Mouse (Mus musculus): ENCODE results near the gene Sprr1a. TPM values are rescaled to one million over a fixed set of nuclear protein-coding genes. Genes with fewer than 3 reads are reported as not detected.

Gene Sprr1a
- polyA plus RNA-seq, 1 experiment from 2014 or later, result 0.24 TPM

GRCm38 (mm10) chr3:92470111-92470510, 15.6 kb downstream of the Sprr1a start:
- Histone ChIP-seq H3K4me1 (ENCODE audit: control insufficient read depth, insufficient read depth, low read length) (no peaks in the 10 kb centered on the region), H3K27ac (ENCODE audit: low read length) (no peak overlapping the region), H3K9me3 (replicated peaks; ENCODE audit: control insufficient read depth, low read length, poor library complexity, severe bottlenecking) (no peaks in the 10 kb centered on the region), H3K9ac (ENCODE audit: low read depth, low read length) (no peak overlapping the region), H3K4me2 (ENCODE audit: low read length) (no peak overlapping the region), H3K27me3 (ENCODE audit: control insufficient read depth, insufficient read depth, low read depth, low read length) (no peaks in the 10 kb centered on the region), H3K36me3 (ENCODE audit: control insufficient read depth, insufficient read depth, low read length) (no peaks in the 10 kb centered on the region), H3K4me3 (ENCODE audit: low read depth, low read length) (no peak overlapping the region)
- 95% methylated on average over 2 of the region's 2 CpGs for WGBS
- no peak for ATAC-seq

GRCm38 (mm10) chr3:92467424-92467823, 18.3 kb downstream of the Sprr1a start:
- Histone ChIP-seq H3K9me3 (replicated peaks; ENCODE audit: control insufficient read depth, low read length, poor library complexity, severe bottlenecking) (no peaks in the 10 kb centered on the region), H3K36me3 (ENCODE audit: control insufficient read depth, insufficient read depth, low read length) (no peaks in the 10 kb centered on the region), H3K4me2 (ENCODE audit: low read length) (no peak overlapping the region), H3K9ac (ENCODE audit: low read depth, low read length) (no peak overlapping the region), H3K4me3 (ENCODE audit: low read depth, low read length) (no peak overlapping the region), H3K4me1 (ENCODE audit: control insufficient read depth, insufficient read depth, low read length) (no peaks in the 10 kb centered on the region), H3K27me3 (ENCODE audit: control insufficient read depth, insufficient read depth, low read depth, low read length) (no peaks in the 10 kb centered on the region), H3K27ac (ENCODE audit: low read length) (no peak overlapping the region)
- no peak for ATAC-seq

- Histone ChIP-seq H3K4me3 (ENCODE audit: low read depth, low read length) (no peak overlapping the region), H3K36me3 (ENCODE audit: control insufficient read depth, insufficient read depth, low read length) (no peaks in the 10 kb centered on the region), H3K4me2 (ENCODE audit: low read length) (no peak overlapping the region), H3K9ac (ENCODE audit: low read depth, low read length) (no peak overlapping the region), H3K27ac (ENCODE audit: low read length) (no peak overlapping the region), H3K4me1 (ENCODE audit: control insufficient read depth, insufficient read depth, low read length) (no peaks in the 10 kb centered on the region), H3K27me3 (ENCODE audit: control insufficient read depth, insufficient read depth, low read depth, low read length) (no peaks in the 10 kb centered on the region), H3K9me3 (replicated peaks; ENCODE audit: control insufficient read depth, low read length, poor library complexity, severe bottlenecking) (no peaks in the 10 kb centered on the region)
- ATAC-seq, result no peak
- WGBS, result 90% methylated on average over 1 of the region's 1 CpGs
Measured at GRCm38 (mm10) chr3:92466576-92466975, 19.1 kb downstream of the Sprr1a start.

- H3K27ac ChIP-seq (ENCODE audit: low read length), result no peak within 1 kb of the TSS
- no peak within 1 kb of the TSS for H3K4me3 ChIP-seq (ENCODE audit: low read depth, low read length)
- no peak for ATAC-seq
- WGBS, result 74% methylated on average over 2 of the region's 2 CpGs
- H3K9ac ChIP-seq (ENCODE audit: low read depth, low read length), result no peak within 1 kb of the TSS
- no peaks in the 10 kb centered on the region for H3K4me1 ChIP-seq (ENCODE audit: control insufficient read depth, insufficient read depth, low read length)
- H3K9me3 ChIP-seq (replicated peaks; ENCODE audit: control insufficient read depth, low read length, poor library complexity, severe bottlenecking), result no peaks in the 10 kb centered on the region
- H3K4me2 ChIP-seq (ENCODE audit: low read length), result no peak within 1 kb of the TSS
- H3K27me3 ChIP-seq (ENCODE audit: control insufficient read depth, insufficient read depth, low read depth, low read length), result no peaks in the 10 kb centered on the region
- H3K36me3 ChIP-seq (ENCODE audit: control insufficient read depth, insufficient read depth, low read length), result no peaks in the 10 kb centered on the region
Measured at GRCm38 (mm10) chr3:92458620-92459019, 27.1 kb downstream of the Sprr1a start, which contains the start of gene Sprr3. Sprr3 (minus strand) TSS chr3:92458720.

GRCm38 (mm10) chr3:92455151-92455550, 30.5 kb downstream of the Sprr1a start:
- Histone ChIP-seq H3K4me3 (ENCODE audit: low read depth, low read length) (no peak overlapping the region), H3K9me3 (replicated peaks; ENCODE audit: control insufficient read depth, low read length, poor library complexity, severe bottlenecking) (no peaks in the 10 kb centered on the region), H3K4me1 (ENCODE audit: control insufficient read depth, insufficient read depth, low read length) (no peaks in the 10 kb centered on the region), H3K27me3 (ENCODE audit: control insufficient read depth, insufficient read depth, low read depth, low read length) (no peaks in the 10 kb centered on the region), H3K9ac (ENCODE audit: low read depth, low read length) (no peak overlapping the region), H3K4me2 (ENCODE audit: low read length) (no peak overlapping the region), H3K36me3 (ENCODE audit: control insufficient read depth, insufficient read depth, low read length) (no peaks in the 10 kb centered on the region), H3K27ac (ENCODE audit: low read length) (no peak overlapping the region)
- 89% methylated on average over 5 of the region's 5 CpGs for WGBS
- no peak for ATAC-seq

GRCm38 (mm10) chr3:92440177-92440576, 45.5 kb downstream of the Sprr1a start:
- H3K27me3 ChIP-seq (ENCODE audit: control insufficient read depth, insufficient read depth, low read depth, low read length), result no peaks in the 10 kb centered on the region
- no peak overlapping the region for H3K9ac ChIP-seq (ENCODE audit: low read depth, low read length)
- ATAC-seq, result no peak
- no peak overlapping the region for H3K4me2 ChIP-seq (ENCODE audit: low read length)
- H3K27ac ChIP-seq (ENCODE audit: low read length), result no peak overlapping the region
- no peak overlapping the region for H3K4me3 ChIP-seq (ENCODE audit: low read depth, low read length)
- H3K9me3 ChIP-seq (replicated peaks; ENCODE audit: control insufficient read depth, low read length, poor library complexity, severe bottlenecking), result no peaks in the 10 kb centered on the region
- no peaks in the 10 kb centered on the region for H3K4me1 ChIP-seq (ENCODE audit: control insufficient read depth, insufficient read depth, low read length)
- no peaks in the 10 kb centered on the region for H3K36me3 ChIP-seq (ENCODE audit: control insufficient read depth, insufficient read depth, low read length)
- WGBS, result 91% methylated on average over 3 of the region's 3 CpGs

GRCm38 (mm10) chr3:92438689-92439088, 47.0 kb downstream of the Sprr1a start, which contains the start of gene Sprr1b:
Sprr1b (minus strand) TSS chr3:92438789.
- Histone ChIP-seq H3K4me1 (ENCODE audit: control insufficient read depth, insufficient read depth, low read length) (no peaks in the 10 kb centered on the region), H3K27ac (ENCODE audit: low read length) (no peak within 1 kb of the TSS), H3K9me3 (replicated peaks; ENCODE audit: control insufficient read depth, low read length, poor library complexity, severe bottlenecking) (no peaks in the 10 kb centered on the region), H3K27me3 (ENCODE audit: control insufficient read depth, insufficient read depth, low read depth, low read length) (no peaks in the 10 kb centered on the region), H3K4me2 (ENCODE audit: low read length) (no peak within 1 kb of the TSS), H3K4me3 (ENCODE audit: low read depth, low read length) (no peak within 1 kb of the TSS), H3K9ac (ENCODE audit: low read depth, low read length) (no peak within 1 kb of the TSS), H3K36me3 (ENCODE audit: control insufficient read depth, insufficient read depth, low read length) (no peaks in the 10 kb centered on the region)
- WGBS, result 93% methylated on average over 3 of the region's 3 CpGs
- ATAC-seq, result no peak

Other genes starting within 250 kb of the Sprr1a start
- gene Sprr2a3, start 200.5 kb downstream of the Sprr1a start, polyA plus RNA-seq (2015; fragmentation: Nextera tagmentation; extraction: Ambion mirVana), result not detected in 2 replicates
- not detected in 2 replicates for gene Sprr2b, start 169.3 kb downstream of the Sprr1a start, polyA plus RNA-seq (2015; fragmentation: Nextera tagmentation; extraction: Ambion mirVana)
- gene Sprr2d, start 146.8 kb downstream of the Sprr1a start, polyA plus RNA-seq (2015; fragmentation: Nextera tagmentation; extraction: Ambion mirVana), result not detected in 2 replicates
- not detected in 2 replicates for gene Sprr2e, start 133.8 kb downstream of the Sprr1a start, polyA plus RNA-seq (2015; fragmentation: Nextera tagmentation; extraction: Ambion mirVana)
- not detected in 2 replicates for gene Sprr2f, start 120.7 kb downstream of the Sprr1a start, polyA plus RNA-seq (2015; fragmentation: Nextera tagmentation; extraction: Ambion mirVana)
- gene Sprr2h, start 100.2 kb downstream of the Sprr1a start, polyA plus RNA-seq (2015; fragmentation: Nextera tagmentation; extraction: Ambion mirVana), result not detected in 2 replicates
- not detected in 2 replicates for gene Sprr2i, start 77.9 kb downstream of the Sprr1a start, polyA plus RNA-seq (2015; fragmentation: Nextera tagmentation; extraction: Ambion mirVana)
- not detected in 2 replicates for gene Sprr2j-ps, start 67.8 kb downstream of the Sprr1a start, polyA plus RNA-seq (2015; fragmentation: Nextera tagmentation; extraction: Ambion mirVana)
- 7.5 and 8.9 TPM in 2 replicates for gene Gm9774, start 56.5 kb downstream of the Sprr1a start, polyA plus RNA-seq (2015; fragmentation: Nextera tagmentation; extraction: Ambion mirVana)
- not detected in 2 replicates for gene Sprr2k, start 53.3 kb downstream of the Sprr1a start, polyA plus RNA-seq (2015; fragmentation: Nextera tagmentation; extraction: Ambion mirVana)
- not detected in 2 replicates for gene Sprr1b, start 47.1 kb downstream of the Sprr1a start, polyA plus RNA-seq (2015; fragmentation: Nextera tagmentation; extraction: Ambion mirVana)
- gene Sprr3, start 27.2 kb downstream of the Sprr1a start, polyA plus RNA-seq (2015; fragmentation: Nextera tagmentation; extraction: Ambion mirVana), result not detected in 2 replicates
- not detected in 2 replicates for gene Sprr4, start 14.6 kb upstream of the Sprr1a start, polyA plus RNA-seq (2015; fragmentation: Nextera tagmentation; extraction: Ambion mirVana)
- gene 2310046K23Rik, start 48.6 kb upstream of the Sprr1a start, polyA plus RNA-seq (2015; fragmentation: Nextera tagmentation; extraction: Ambion mirVana), result not detected in 2 replicates
- not detected in 2 replicates for gene Ivl, start 87.8 kb upstream of the Sprr1a start, polyA plus RNA-seq (2015; fragmentation: Nextera tagmentation; extraction: Ambion mirVana)
- gene Smcp, start 103.1 kb upstream of the Sprr1a start, polyA plus RNA-seq (2015; fragmentation: Nextera tagmentation; extraction: Ambion mirVana), result not detected in 2 replicates
- not detected in 2 replicates for gene 2210017I01Rik, start 121.6 kb upstream of the Sprr1a start, polyA plus RNA-seq (2015; fragmentation: Nextera tagmentation; extraction: Ambion mirVana)
- not detected in 2 replicates for gene Lce6a, start 135.8 kb upstream of the Sprr1a start, polyA plus RNA-seq (2015; fragmentation: Nextera tagmentation; extraction: Ambion mirVana)
- gene Lce1a1, start 162.4 kb upstream of the Sprr1a start, polyA plus RNA-seq (2015; fragmentation: Nextera tagmentation; extraction: Ambion mirVana), result not detected in 2 replicates
- not detected in 2 replicates for gene Lce1b, start 171.0 kb upstream of the Sprr1a start, polyA plus RNA-seq (2015; fragmentation: Nextera tagmentation; extraction: Ambion mirVana)
- not detected in 2 replicates for gene Lce1a2, start 184.4 kb upstream of the Sprr1a start, polyA plus RNA-seq (2015; fragmentation: Nextera tagmentation; extraction: Ambion mirVana)
- not detected in 2 replicates for gene Lce1c, start 193.4 kb upstream of the Sprr1a start, polyA plus RNA-seq (2015; fragmentation: Nextera tagmentation; extraction: Ambion mirVana)
- gene Lce1d, start 201.3 kb upstream of the Sprr1a start, polyA plus RNA-seq (2015; fragmentation: Nextera tagmentation; extraction: Ambion mirVana), result not detected in 2 replicates
- gene Lce1e, start 223.2 kb upstream of the Sprr1a start, polyA plus RNA-seq (2015; fragmentation: Nextera tagmentation; extraction: Ambion mirVana), result not detected in 2 replicates
- not detected in 2 replicates for gene Lce1f, start 234.5 kb upstream of the Sprr1a start, polyA plus RNA-seq (2015; fragmentation: Nextera tagmentation; extraction: Ambion mirVana)

Measured in midbrain, embryonic 16.5 days (tissue).